Mouse (Mus musculus) Muller cell, postnatal 12 days (primary cell): Measurements from ENCODE around the gene Mnat1.

Experiments
- DNase-seq: peaks from one replicate; pipeline ENCODE4 v3.0.0-alpha.2; 2015; ENCODE audit errors: inconsistent ontology term

Mnat1 gene

GRCm38 (mm10) chr12:73317706-73318686 is 194.5 kb downstream of the Mnat1 start:
- DNase-seq = no peak
